Mouse (Mus musculus) bone marrow macrophage, adult 2 months (primary cell): Measurements from ENCODE around the gene Ttc7.

ENCODE experiments used
- CTCF ChIP-seq: IDR thresholded peaks from 2 replicates; pipeline ENCODE4 v1.5.1; 2012; ENCODE audit warnings: low read depth, mild to moderate bottlenecking, low read length, moderate library complexity
- POLR2A ChIP-seq: IDR thresholded peaks from 2 replicates; pipeline ENCODE4 v1.6.1; 2012; ENCODE audit warnings: mild to moderate bottlenecking, low read depth, low read length, borderline replicate concordance

DNA sequence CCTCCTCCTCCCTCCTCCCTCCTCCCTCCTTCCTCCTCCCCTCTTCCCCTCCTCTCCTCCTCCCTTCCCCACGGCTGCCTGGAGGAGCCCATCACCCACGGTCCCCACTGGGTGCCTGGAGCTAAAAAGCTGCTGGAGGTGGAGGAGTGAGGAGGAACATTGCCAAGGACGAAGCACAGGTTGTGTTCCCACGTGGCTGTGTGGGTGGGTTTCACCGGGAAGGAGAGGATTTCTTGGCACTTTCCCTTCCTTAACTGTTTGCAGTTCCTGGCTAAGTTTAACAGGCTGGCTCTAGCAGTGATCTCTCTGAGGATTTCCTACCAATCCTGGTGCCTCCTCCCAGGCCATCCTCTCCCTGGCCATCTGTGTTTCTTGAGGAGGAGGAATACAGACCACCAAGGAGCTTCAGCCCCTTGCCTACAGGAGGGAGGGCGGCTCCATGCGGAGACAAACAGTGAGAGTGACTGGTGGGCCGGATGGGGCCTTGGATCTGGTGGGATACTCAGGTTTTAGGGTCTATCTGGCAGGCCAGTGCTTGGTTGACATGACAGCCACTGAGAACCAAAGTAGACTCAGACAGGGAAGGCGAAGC, 45.6 kb downstream of the Ttc7 start:
- TF ChIP-seq CTCF, result no peak
- TF ChIP-seq POLR2A, result no peak
